31 mouse cellular contexts compared by ENCODE assay signal in the genomic region with DNA sequence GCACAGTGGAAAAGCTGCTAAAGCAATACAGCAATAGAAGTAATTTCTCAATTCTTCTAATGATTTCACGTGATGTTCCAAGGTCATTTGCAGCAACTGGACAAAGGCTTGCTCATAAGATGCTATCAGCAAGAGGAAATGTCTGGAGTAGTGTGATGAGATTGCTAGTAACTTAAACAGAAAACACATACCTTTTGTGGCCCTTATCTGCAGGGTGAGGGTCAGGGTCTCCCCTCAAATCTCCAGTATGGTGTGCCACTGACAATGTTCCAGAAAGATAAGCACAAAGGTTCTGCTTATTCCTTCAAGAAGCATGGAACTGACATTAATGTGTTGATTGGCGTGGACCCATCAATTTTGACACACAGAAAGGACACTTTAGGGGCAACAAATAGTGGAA.
DNase-seq lines count a peak whose midpoint lies in the region; ATAC-seq and TF ChIP-seq lines count a peak whose summit lies in the region.
"Had no signal": no experiment of that assay in that cellular context is flagged by ENCODE, and none has a peak within 500 bp of the region (broad histone marks: within the 10 kb centered on the region; RNA-seq: fewer than 3 reads in every experiment).

No protein-coding gene starts in this region.

- no peak for ATAC-seq in liver, postnatal 0 days
- ATAC-seq: activated CD4-positive, CD25-positive, alpha-beta regulatory T cell, adult 4 months; CD4-positive, CD25-positive, alpha-beta regulatory T cell, adult 4 months; forebrain, embryonic 14.5 days; forebrain, embryonic 16.5 days; Patski had no signal

- peak; percentile 10; the same call in 1 of the 2 replicates for TF ChIP-seq EP300 in liver, postnatal 0 days (IDR thresholded peaks at IDR 0.05; ENCODE audit: low read depth)

- TF ChIP-seq CTCF in liver, postnatal 0 days (IDR thresholded peaks at IDR 0.05; ENCODE audit: low read depth), result no peak

- no peaks in the 10 kb centered on the region for H3K36me3 ChIP-seq in liver, postnatal 0 days (replicated peaks; ENCODE audit: insufficient read depth, low read length)
- H3K36me3 ChIP-seq: embryonic facial prominence, embryonic 13.5 days; embryonic facial prominence, embryonic 15.5 days; forebrain, embryonic 10.5 days; forebrain, embryonic 12.5 days; G1E had no signal

- H3K4me1 ChIP-seq in liver, postnatal 0 days (ENCODE audit: insufficient read depth), result no peaks in the 10 kb centered on the region
- no peaks in the 10 kb centered on the region for H3K4me1 ChIP-seq in brown adipose tissue, adult 24 weeks (ENCODE audit: control insufficient read depth, insufficient read depth, insufficient read length, low read length)
- H3K4me1 ChIP-seq: embryonic facial prominence, embryonic 13.5 days; embryonic facial prominence, embryonic 15.5 days; forebrain, embryonic 10.5 days; forebrain, embryonic 12.5 days had no signal

- H3K27ac ChIP-seq in liver, postnatal 0 days (ENCODE audit: low read depth), result no peak overlapping the region
- H3K27ac ChIP-seq in brown adipose tissue, adult 24 weeks (replicated peaks; ENCODE audit: low read depth, low read length), result peak overlapping the region; percentile 48
- H3K27ac ChIP-seq: embryonic facial prominence, embryonic 13.5 days; embryonic facial prominence, embryonic 15.5 days; forebrain, embryonic 10.5 days; forebrain, embryonic 12.5 days had no signal

- no peak overlapping the region for H3K4me2 ChIP-seq in liver, postnatal 0 days (ENCODE audit: low read depth, low read length)
- H3K4me2 ChIP-seq: embryonic facial prominence, embryonic 13.5 days; embryonic facial prominence, embryonic 15.5 days; forebrain, embryonic 12.5 days had no signal

- H3K27me3 ChIP-seq in liver, postnatal 0 days (ENCODE audit: insufficient read depth, low read length), result no peaks in the 10 kb centered on the region
- H3K27me3 ChIP-seq: CH12.LX; embryonic facial prominence, embryonic 13.5 days; embryonic facial prominence, embryonic 15.5 days; forebrain, embryonic 12.5 days had no signal

- peak; percentile 2 to 29 for DNase-seq in heart, adult 18-20 months
- DNase-seq in heart, postnatal 36 days, result no peak
- peak; percentile 21 for DNase-seq in heart, adult 8-10 months (ENCODE audit: low spot score)
- no peak for DNase-seq in heart, postnatal 4 days
- DNase-seq in liver, postnatal 0 days, result no peak
- DNase-seq in liver, result no peak
- DNase-seq in urinary bladder, adult 2 months (ENCODE audit: low spot score), result no peak
- DNase-seq: adrenal gland, adult 8-10 months; adrenal gland, postnatal 14 days; adrenal gland, postnatal 36 days; B cell, adult 2 months; cerebellum, adult 11 months; cerebellum, adult 18-20 months; cerebellum, adult 8-10 months; cerebellum, adult 9-11 months; cerebellum, postnatal 14 days; cerebellum, postnatal 36 days; embryo, embryonic 11 days had no signal

- intact Hi-C loops in heart, postnatal 36 days (cut with DNase I), result loop anchor here (10.0 kb wide), 1 partner anchor 181 kb away; no protein-coding TSS in a partner anchor

- H3K9ac ChIP-seq in liver, postnatal 0 days (replicated peaks), result no peak overlapping the region
- H3K9ac ChIP-seq: embryonic facial prominence, embryonic 13.5 days; embryonic facial prominence, embryonic 15.5 days; forebrain, embryonic 12.5 days had no signal

- 40% methylated on average over 2 of the region's 2 CpGs for WGBS in liver, postnatal 0 days (ENCODE audit: insufficient replicate concordance)

- H3K4me3 ChIP-seq in liver, postnatal 0 days (ENCODE audit: low read depth, low read length), result no peak overlapping the region
- no peak overlapping the region for H3K4me3 ChIP-seq in brown adipose tissue, adult 24 weeks (ENCODE audit: insufficient read depth, low read depth, low read length)
- H3K4me3 ChIP-seq: embryonic facial prominence, embryonic 13.5 days; embryonic facial prominence, embryonic 15.5 days; erythroblast, embryonic 14.5 days; forebrain, embryonic 10.5 days; forebrain, embryonic 12.5 days had no signal

- H3K9me3 ChIP-seq in liver, postnatal 0 days (ENCODE audit: low read length), result no peaks in the 10 kb centered on the region
- H3K9me3 ChIP-seq: embryonic facial prominence, embryonic 13.5 days; embryonic facial prominence, embryonic 15.5 days; forebrain, embryonic 10.5 days; forebrain, embryonic 12.5 days; G1E had no signal

Comparison
In these comparisons a context has a peak if more than half of its experiments do, and no peak if none do; other contexts are left out.
1. DNase-seq: peak in heart, adult 18-20 months (2 of 2) and heart, adult 8-10 months (single experiment); none in heart, postnatal 36 days (0 of 2), heart, postnatal 4 days (single experiment), liver, postnatal 0 days (single experiment), liver (single experiment) and urinary bladder, adult 2 months (single experiment).